Mouse (Mus musculus) testis, postnatal 10 days (tissue): ENCODE results near the gene Uqcrq.

ENCODE experiments used
- DNase-seq: peaks from one replicate; pipeline ENCODE4 v3.0.0; 2021; ENCODE audit warnings: low spot score

Gene Uqcrq

GRCm38 (mm10) chr11:53411738-53412137, 18.9 kb downstream of the Uqcrq start:
- DNase-seq: no peak

- DNase-seq: no peak
Measured at GRCm38 (mm10) chr11:53403638-53404037, 27.0 kb downstream of the Uqcrq start.

GRCm38 (mm10) chr11:53393856-53394255, 36.8 kb downstream of the Uqcrq start:
- DNase-seq: no peak

GRCm38 (mm10) chr11:53383758-53384428, 46.7 kb downstream of the Uqcrq start:
- no peak for DNase-seq

- DNase-seq: no peak
Measured at GRCm38 (mm10) chr11:53378918-53379317, 51.7 kb downstream of the Uqcrq start.
